Mouse (Mus musculus) C2C12 (cell line): ENCODE results near the gene Cnn2. TPM values are rescaled to one million over a fixed set of nuclear protein-coding genes. Genes with fewer than 3 reads are reported as not detected.
A peak's percentile ranks its signal among the peaks of the same experiment; 100 is the strongest.

Experiments used
- H3K27me3 ChIP-seq: one replicate; pipeline ENCODE4 v1.6.1; 2011; ENCODE audit not compliant: control insufficient read depth, insufficient read depth, insufficient read length
- H3K36me3 ChIP-seq: one replicate; pipeline ENCODE4 v1.6.1; 2011; ENCODE audit not compliant: control insufficient read depth, insufficient read depth
- H3K4me3 ChIP-seq: one replicate; pipeline ENCODE4 v1.5.1; 2011; ENCODE audit warnings: mild to moderate bottlenecking, control low read depth; ENCODE audit not compliant: poor library complexity, insufficient read depth, severe bottlenecking
- H3K79me2 ChIP-seq: one replicate; pipeline ENCODE4 v1.6.1; 2011; ENCODE audit not compliant: control insufficient read depth, insufficient read depth
- H3K79me3 ChIP-seq: one replicate; pipeline ENCODE4 v1.6.1; 2011; ENCODE audit warnings: low read depth, control low read depth
- H3ac ChIP-seq: one replicate; pipeline ENCODE3; 2011; ENCODE audit warnings: low read depth; ENCODE audit not compliant: control insufficient read depth, insufficient read length
- CEBPB ChIP-seq: IDR thresholded peaks from one replicate; pipeline ENCODE4 v1.6.1; 2011; ENCODE audit warnings: low read depth, mild to moderate bottlenecking, control low read depth, moderate library complexity
- CTCF ChIP-seq: IDR thresholded peaks from one replicate; pipeline ENCODE4 v1.5.1; 2011; ENCODE audit not compliant: control insufficient read depth, insufficient read depth, insufficient read length
- FOSL1 ChIP-seq: IDR thresholded peaks from one replicate; pipeline ENCODE4 v1.8.0; 2011; ENCODE audit warnings: mild to moderate bottlenecking, low read length; ENCODE audit not compliant: poor library complexity, insufficient read depth, severe bottlenecking
- MAX ChIP-seq: IDR thresholded peaks from one replicate; pipeline ENCODE4 v1.6.1; 2011; ENCODE audit warnings: mild to moderate bottlenecking, control low read depth
- MYOD1 ChIP-seq: IDR thresholded peaks from one replicate; pipeline ENCODE4 v1.6.1; 2011; ENCODE audit warnings: low read depth; ENCODE audit not compliant: control insufficient read depth, insufficient read length
- MYOG ChIP-seq: IDR thresholded peaks from one replicate; pipeline ENCODE4 v1.6.1; 2011; ENCODE audit not compliant: control insufficient read depth, insufficient read length; ENCODE audit errors: extremely low read depth
- USF1 ChIP-seq: IDR thresholded peaks from one replicate; pipeline ENCODE4 v1.6.1; 2011; ENCODE audit warnings: low read depth, mild to moderate bottlenecking, control low read depth, moderate library complexity
- polyA plus RNA-seq: library from polyadenylated mRNA; unstranded; fragments of >200 nt; fragmentation: generic; extraction: Trizol; gene quantifications from one replicate; pipeline ENCODE4 v1.2.1, GENCODE M21; 2012; ENCODE audit warnings: missing spikeins

Gene Cnn2
- polyA plus RNA-seq, 1 experiment = 437 TPM

DNA sequence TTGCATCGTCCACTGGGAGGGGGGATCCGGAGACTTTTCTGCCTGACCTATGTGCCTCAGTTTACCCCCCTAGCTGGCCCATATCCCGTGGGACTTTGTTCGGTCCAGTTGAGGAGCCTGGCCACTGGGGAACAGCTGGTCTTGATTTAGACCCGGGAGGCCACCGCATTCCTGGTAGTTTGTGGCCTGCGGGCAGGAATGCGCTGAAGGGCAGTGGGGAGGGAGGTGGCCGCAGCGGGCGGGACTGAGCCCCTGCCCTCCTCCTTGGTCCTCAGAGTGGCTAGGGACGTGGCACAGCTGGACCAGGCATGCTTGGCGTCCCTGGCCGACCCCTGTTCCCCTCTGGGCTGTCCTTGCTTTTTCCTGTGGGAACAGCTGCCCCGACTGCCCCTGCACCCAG lies 1.5 kb downstream of the Cnn2 start:
- Histone ChIP-seq H3ac (peak overlapping the region; percentile 76), H3K79me3 (peaks cover 34% of the 10 kb centered on the region), H3K79me2 (peaks cover 56% of the 10 kb centered on the region), H3K4me3 (peak overlapping the region; percentile 94), H3K36me3 (peaks cover 43% of the 10 kb centered on the region), H3K27me3 (no peaks in the 10 kb centered on the region)
- peak; percentile 77 for TF ChIP-seq MAX
- TF ChIP-seq FOSL1 = no peak
- peak; percentile 43 for TF ChIP-seq MYOD1

DNA sequence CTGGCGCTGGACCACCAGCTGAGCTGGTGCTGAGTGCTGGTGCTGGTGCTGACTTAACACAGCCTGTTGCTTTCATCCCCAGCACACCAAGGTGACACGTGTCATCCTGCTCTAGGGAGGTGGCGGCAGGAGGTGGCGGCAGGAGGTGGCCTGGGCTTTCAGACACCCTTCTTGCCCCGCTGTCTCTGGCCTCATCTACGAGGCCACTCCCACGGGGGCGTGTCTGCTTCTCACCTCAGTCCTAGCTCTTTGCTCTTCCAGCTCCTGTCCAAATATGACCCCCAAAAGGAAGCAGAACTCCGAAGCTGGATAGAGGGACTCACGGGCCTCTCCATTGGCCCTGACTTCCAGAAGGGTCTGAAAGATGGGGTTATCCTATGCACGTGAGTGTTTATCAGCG lies 2.7 kb downstream of the Cnn2 start:
- Histone ChIP-seq H3K79me3 (peaks cover 34% of the 10 kb centered on the region), H3K27me3 (no peaks in the 10 kb centered on the region), H3K79me2 (peaks cover 56% of the 10 kb centered on the region), H3K36me3 (peaks cover 54% of the 10 kb centered on the region), H3ac (no peak overlapping the region), H3K4me3 (no peak overlapping the region)
- TF ChIP-seq MYOG (no peak), FOSL1 (no peak), CTCF (no peak), MAX (no peak), CEBPB (no peak), MYOD1 (no peak), USF1 (no peak)

DNA sequence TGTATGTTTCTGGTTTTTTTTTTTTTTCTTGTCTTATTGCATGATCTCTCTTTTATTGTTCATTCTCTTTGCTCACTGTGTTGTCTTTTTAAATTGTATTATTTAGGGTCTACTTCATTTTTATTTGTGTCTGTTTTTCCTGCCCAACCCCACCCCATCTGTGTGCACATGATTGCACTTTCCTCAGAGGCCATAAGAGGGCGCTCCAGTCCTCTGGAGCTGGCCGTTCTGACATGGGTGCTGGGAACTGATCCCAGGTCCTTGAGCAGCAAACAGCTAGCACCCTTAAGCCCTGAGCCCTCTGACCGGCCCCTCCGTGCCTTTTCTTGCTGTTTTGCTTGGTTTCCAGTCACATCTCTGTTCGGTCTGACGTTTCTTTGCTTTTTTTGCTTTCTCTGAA lies 3.2 kb downstream of the Cnn2 start:
- peaks cover 54% of the 10 kb centered on the region for H3K36me3 ChIP-seq
- no peak overlapping the region for H3ac ChIP-seq
- H3K79me2 ChIP-seq = peaks cover 56% of the 10 kb centered on the region
- no peaks in the 10 kb centered on the region for H3K27me3 ChIP-seq
- TF ChIP-seq MYOD1 = no peak
- TF ChIP-seq MAX = no peak
- no peak for TF ChIP-seq FOSL1
- no peak for TF ChIP-seq USF1
- no peak for TF ChIP-seq CEBPB
- TF ChIP-seq CTCF = no peak
- TF ChIP-seq MYOG = no peak
- H3K79me3 ChIP-seq = peaks cover 34% of the 10 kb centered on the region
- no peak overlapping the region for H3K4me3 ChIP-seq

DNA sequence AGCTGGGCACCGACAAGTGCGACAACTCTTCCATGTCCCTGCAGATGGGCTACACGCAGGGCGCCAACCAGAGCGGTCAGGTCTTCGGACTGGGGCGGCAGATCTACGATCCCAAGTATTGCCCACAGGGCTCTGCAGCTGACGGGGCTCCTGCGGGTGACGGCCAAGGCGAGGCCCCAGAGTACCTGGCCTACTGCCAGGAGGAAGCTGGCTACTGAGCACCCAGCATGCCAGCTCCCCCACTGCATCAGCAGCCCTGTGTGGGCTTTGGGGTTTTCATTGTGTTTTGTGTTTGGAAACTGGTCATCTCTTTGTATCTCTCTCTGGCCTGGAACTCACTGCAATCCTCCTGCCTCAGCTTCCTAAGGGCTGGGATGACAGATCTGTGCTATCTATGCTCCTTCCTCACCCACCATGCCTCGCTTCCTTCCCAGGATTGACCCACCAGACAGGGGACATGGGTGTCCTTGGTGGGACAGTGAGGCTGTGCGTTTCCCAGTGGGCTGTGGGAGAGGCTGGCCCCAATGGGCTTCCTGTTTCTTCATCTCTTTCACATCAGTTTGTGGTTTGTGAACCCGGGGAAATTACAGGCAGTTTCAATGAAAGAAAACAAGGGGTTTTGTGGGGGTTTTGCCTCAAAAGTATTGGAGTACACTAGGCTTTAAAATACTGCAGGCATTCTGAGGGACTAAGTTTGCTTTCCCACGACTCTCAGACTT lies 6.2 kb downstream of the Cnn2 start:
- Histone ChIP-seq H3ac (no peak overlapping the region), H3K79me3 (peaks cover 24% of the 10 kb centered on the region), H3K79me2 (peaks cover 41% of the 10 kb centered on the region), H3K27me3 (no peaks in the 10 kb centered on the region), H3K36me3 (peaks cover 54% of the 10 kb centered on the region), H3K4me3 (no peak overlapping the region)
- TF ChIP-seq CTCF (no peak), MAX (no peak), CEBPB (no peak), MYOG (no peak), FOSL1 (no peak), USF1 (no peak), MYOD1 (no peak)

DNA sequence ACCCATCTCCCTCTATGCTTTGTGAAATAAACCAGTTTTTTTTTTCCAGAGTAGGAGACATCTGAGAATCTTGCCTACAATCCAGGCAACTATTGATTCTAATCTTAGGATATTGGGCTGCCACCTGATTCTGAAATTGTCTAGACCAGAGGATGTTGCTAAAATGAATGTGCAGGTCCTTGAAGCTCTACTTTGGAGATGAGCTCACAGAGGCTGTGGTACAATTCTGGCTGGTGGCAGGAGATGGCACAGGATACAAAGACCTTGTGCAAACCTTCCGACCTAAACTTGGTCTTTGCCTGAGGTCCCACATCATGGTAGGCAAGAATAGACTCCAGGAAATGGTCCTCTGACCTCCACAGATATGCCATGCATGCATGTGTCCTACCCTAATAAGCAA lies 7.3 kb downstream of the Cnn2 start:
- H3K79me2 ChIP-seq = peaks cover 30% of the 10 kb centered on the region
- peaks cover 53% of the 10 kb centered on the region for H3K36me3 ChIP-seq
- TF ChIP-seq FOSL1 (no peak), MYOG (no peak), CTCF (no peak), MYOD1 (no peak), CEBPB (no peak), MAX (no peak), USF1 (no peak)
- no peak overlapping the region for H3K4me3 ChIP-seq
- H3K27me3 ChIP-seq = no peaks in the 10 kb centered on the region
- no peak overlapping the region for H3ac ChIP-seq
- peaks cover 17% of the 10 kb centered on the region for H3K79me3 ChIP-seq

DNA sequence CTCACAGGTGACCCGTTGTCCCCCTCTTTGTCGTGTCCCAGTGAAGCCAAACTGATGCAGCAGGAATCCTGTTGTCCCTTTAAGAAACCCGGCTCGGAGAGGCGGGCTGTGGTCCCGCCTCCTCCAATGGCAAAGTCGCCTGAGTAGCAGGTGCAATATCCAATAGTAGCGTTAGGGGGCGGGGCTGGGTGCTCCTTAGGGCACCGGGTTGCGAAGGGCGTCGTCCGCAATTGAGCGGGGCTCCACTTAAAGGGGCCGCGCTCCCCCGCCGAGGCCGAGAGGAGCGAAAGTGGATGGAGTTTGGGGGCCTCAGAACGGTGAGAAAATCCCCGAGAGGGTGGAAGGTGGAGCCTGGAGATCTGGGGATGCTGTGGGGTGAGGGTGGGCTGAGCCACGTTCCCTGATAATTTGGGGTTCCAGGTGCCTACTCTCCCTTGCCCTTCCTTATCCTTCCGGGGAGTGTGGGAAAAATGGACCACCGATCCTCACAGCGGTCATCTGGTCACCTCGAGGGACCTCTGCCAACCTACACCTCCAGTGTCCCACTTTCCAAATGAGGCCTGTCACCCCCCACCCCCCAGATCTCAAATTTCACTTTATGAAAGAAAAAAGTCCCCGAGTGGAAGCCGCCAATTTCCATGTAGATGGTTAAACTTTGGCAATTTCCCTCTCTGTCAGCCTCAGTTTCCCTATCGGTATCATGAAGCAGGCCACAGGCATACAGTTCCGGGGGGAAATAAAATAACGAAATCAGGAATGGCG lies 8.1 kb downstream of the Cnn2 start, which contains the start of gene Abca7:
Abca7 (plus strand) TSS at position 223 of the 762 bp plus-strand sequence.
- H3K36me3 ChIP-seq = peaks cover 45% of the 10 kb centered on the region
- TF ChIP-seq CEBPB (no peak), MYOD1 (no peak), MAX (no peak), USF1 (no peak), FOSL1 (no peak), CTCF (no peak), MYOG (no peak)
- H3K27me3 ChIP-seq = no peaks in the 10 kb centered on the region
- H3K4me3 ChIP-seq = peak within 1 kb of the TSS; percentile 66
- peaks cover 22% of the 10 kb centered on the region for H3K79me2 ChIP-seq
- H3K79me3 ChIP-seq = peaks cover 9% of the 10 kb centered on the region
- H3ac ChIP-seq = peak within 1 kb of the TSS; percentile 87
